Mouse (Mus musculus) E14TG2a.4 (cell line): Measurements from ENCODE around the gene Epb41l5.

Source experiments
- H3K27me3 ChIP-seq: 2 replicates; pipeline ENCODE4 v1.6.1; 2014; ENCODE audit warnings: low read length, control low read depth; ENCODE audit not compliant: insufficient read depth
- H3K36me3 ChIP-seq: 2 replicates; pipeline ENCODE4 v1.6.1; 2014; ENCODE audit warnings: low read length, control low read depth; ENCODE audit not compliant: insufficient read depth
- H3K4me1 ChIP-seq: replicated peaks from 2 replicates; pipeline ENCODE4 v1.6.1; 2014; ENCODE audit warnings: low read depth, low read length, control low read depth
- H3K4me3 ChIP-seq: replicated peaks from 2 replicates; pipeline ENCODE4 v1.5.1; 2014; ENCODE audit warnings: mild to moderate bottlenecking, low read length
- H3K9me3 ChIP-seq: 2 replicates; pipeline ENCODE4 v1.6.1; 2014; ENCODE audit warnings: low read length, control low read depth
- CTCF ChIP-seq: conservative IDR thresholded peaks from 2 replicates; pipeline ENCODE4 v1.5.1; 2014; ENCODE audit warnings: low read length
- NANOG ChIP-seq: IDR thresholded peaks from 2 replicates; pipeline ENCODE4 v1.6.1; 2014; ENCODE audit warnings: borderline replicate concordance, low read length, mixed read lengths
- POU5F1 ChIP-seq: IDR thresholded peaks from 2 replicates; pipeline ENCODE4 v1.6.1; 2014; ENCODE audit warnings: low read length, borderline replicate concordance

The Epb41l5 gene

DNA sequence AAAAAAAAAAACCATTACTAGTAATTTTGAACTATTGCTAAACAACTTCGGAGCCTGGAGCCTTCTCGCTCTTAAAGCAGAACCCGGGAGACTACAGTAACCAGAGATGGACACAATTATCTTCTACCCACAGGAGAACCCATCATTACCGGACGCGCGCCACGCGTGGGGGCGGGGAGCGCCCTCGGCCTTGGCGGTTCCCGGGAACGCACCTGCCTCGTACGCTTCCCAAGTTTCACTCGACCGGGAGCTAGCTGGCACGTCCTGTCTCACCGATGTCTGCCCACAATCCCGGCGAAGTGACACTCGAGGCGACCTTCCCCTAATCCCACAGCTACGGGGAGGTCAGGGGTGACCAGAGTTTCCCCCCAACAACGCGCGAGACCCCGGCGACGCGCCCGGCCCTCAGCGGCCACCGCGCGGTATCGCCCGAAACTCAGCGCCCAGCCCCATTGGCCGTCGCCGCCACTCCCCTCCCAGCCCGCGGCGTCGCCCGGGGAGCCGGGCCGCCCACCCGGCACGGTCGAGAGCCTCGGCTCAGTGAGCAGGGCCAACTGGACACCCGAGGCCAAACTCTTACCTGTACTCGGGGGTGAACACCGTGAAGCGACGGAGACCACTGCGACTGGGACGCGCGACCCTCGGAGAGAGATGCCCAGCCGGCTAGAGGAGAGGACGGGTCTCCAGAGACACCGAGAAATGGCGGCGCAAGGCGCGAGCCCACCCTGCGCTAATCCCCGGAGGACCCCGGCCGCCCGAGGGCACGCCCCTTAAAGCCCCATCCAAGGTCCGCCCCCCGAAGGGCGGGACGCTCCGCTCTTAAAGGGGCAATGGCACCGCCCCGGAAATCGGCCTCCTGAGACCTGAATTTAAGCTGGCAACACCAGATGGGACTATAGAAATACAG lies at the start of gene Epb41l5:
Gene Epb41l5, minus strand, starts transcription at position 796 of the 907 bp plus-strand sequence.
- peaks cover 19% of the 10 kb centered on the region for H3K4me1 ChIP-seq
- H3K9me3 ChIP-seq = no peaks in the 10 kb centered on the region
- H3K27me3 ChIP-seq = no peaks in the 10 kb centered on the region
- H3K4me3 ChIP-seq = peak within 1 kb of the TSS; percentile 91
- H3K36me3 ChIP-seq = no peaks in the 10 kb centered on the region
- TF ChIP-seq CTCF = no peak
- no peak for TF ChIP-seq NANOG
- TF ChIP-seq POU5F1 = no peak

DNA sequence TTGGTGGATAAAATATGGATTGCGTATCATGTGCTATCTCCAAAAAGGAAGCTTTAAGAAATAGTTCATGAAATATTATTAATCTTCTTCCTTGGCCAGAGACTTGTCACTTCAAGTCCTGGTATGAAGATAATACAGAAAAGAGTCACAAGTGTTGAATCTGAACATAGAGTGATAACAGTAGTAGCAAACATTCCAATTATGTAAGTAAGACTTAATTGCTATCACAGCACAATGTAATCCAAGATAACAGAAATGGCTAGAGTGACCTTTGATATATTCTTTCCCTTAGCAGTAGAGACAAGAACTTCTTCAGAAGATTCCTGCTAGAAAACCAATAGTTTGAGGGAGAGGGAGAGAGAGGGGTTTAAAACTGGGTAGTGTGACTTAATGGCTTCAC lies 48.1 kb upstream of the Epb41l5 start:
- peaks cover 18% of the 10 kb centered on the region for H3K36me3 ChIP-seq
- TF ChIP-seq CTCF (no peak), NANOG (no peak), POU5F1 (no peak)
- no peaks in the 10 kb centered on the region for H3K27me3 ChIP-seq
- no peaks in the 10 kb centered on the region for H3K9me3 ChIP-seq
- H3K4me3 ChIP-seq = no peak overlapping the region
- H3K4me1 ChIP-seq = no peaks in the 10 kb centered on the region

DNA sequence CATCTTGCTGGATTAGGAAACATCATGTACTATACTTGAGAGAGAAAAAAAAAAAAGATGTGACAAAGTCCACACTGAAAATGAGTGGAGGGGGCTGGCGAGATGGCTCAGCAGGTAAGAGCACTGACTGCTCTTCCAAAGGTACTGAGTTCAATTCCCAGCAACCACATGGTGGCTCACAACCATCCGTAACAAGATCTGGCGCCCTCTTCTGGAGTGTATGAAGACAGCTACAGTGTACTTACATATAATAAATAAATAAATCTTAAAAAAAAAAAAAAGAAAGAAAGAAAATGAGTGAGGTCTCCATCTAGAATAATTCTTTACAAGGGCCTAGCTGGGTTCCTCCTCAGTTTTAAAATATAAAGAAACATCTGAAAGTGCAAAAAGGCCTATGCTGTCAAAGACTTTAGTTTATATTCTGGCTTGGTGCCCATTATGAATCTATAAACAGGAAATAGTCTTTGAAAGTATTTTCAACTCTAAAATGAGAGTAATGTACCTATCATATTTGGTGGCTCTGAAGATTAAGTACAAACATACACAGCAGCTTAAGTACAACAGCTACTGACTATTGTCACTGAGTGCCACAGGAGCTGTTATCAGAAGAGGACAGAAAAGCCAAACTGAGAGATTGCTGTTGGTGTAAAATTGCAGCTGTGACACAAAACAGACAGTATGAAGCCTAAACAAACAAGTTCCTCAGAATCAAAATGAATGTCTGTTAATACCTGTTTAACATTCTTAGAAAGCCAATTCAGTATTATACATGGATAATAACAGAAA lies 37.2 kb upstream of the Epb41l5 start:
- H3K4me3 ChIP-seq = no peak overlapping the region
- H3K36me3 ChIP-seq = peaks cover 9% of the 10 kb centered on the region; the same call in 1 of the 2 replicates
- H3K9me3 ChIP-seq = no peaks in the 10 kb centered on the region
- TF ChIP-seq POU5F1 (no peak), NANOG (no peak), CTCF (no peak)
- no peaks in the 10 kb centered on the region for H3K4me1 ChIP-seq
- no peaks in the 10 kb centered on the region for H3K27me3 ChIP-seq

DNA sequence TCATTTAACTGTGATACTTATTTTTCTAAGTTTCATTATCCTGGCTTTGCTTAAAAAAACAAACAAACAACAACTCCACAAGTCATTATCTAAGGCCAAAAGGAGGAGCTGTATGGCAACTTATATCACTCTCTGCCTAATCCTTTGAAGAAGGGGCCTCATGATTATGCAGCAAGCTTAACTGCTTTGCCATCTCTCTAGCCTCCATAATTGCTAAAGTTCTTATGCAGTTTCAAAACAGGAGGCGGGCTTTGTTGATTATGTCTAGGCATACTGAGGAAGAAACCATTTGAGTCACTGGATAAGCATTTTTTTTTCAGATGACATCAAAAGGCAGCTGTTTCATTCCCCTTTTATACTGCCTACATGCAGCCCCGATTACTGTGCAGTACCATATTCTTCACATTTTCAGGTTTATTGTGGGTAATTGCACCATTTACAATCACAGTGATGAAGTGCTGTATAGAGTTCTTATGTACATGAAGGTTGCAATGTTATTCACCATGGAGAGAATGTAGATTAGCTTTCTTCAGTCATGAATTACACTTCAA lies 32.9 kb upstream of the Epb41l5 start:
- Histone ChIP-seq H3K4me1 (no peaks in the 10 kb centered on the region), H3K36me3 (peaks cover 19% of the 10 kb centered on the region), H3K4me3 (no peak overlapping the region), H3K27me3 (no peaks in the 10 kb centered on the region), H3K9me3 (no peaks in the 10 kb centered on the region)
- TF ChIP-seq CTCF = no peak
- no peak for TF ChIP-seq POU5F1
- no peak for TF ChIP-seq NANOG

DNA sequence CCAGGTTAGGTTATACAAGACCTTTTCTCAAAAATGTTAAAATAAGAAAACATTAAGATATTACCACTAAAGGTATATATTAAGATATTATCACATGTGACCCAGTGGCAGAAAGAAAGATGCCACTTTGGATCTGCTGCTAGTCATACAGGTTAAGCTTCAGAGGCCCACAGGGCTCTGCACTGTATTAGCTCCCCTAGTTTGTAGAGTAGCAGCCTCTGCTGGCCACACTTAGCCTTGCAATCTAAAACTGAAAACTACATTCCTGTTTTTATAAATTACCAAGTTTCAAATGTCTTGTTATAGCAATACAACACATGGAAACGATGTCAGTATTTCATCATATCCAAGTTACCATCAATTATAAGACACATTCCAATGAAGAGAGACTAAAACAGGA lies 26.2 kb upstream of the Epb41l5 start:
- Histone ChIP-seq H3K9me3 (no peaks in the 10 kb centered on the region), H3K4me1 (no peaks in the 10 kb centered on the region), H3K36me3 (peaks cover 23% of the 10 kb centered on the region), H3K27me3 (no peaks in the 10 kb centered on the region), H3K4me3 (no peak overlapping the region)
- TF ChIP-seq CTCF (peak; percentile 85), NANOG (no peak), POU5F1 (no peak)

DNA sequence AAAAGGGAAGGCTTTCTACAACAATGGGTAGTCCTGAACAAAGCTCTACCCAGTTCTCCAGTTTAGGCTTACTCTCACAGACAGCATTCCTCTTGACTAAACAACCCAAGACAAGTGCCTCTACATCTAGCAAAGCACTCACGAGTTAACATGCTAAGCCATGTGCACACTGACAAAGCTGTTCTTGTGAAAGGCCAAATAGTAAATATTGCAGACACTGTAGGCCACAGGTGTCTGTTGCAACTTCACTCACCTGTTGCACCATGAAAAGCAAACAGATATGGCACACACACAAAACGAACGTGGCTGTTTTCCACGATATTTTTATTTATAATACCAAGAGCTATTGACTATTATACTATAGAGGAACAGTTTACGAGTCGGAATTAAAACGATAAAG lies 18.1 kb upstream of the Epb41l5 start:
- Histone ChIP-seq H3K9me3 (no peaks in the 10 kb centered on the region), H3K27me3 (no peaks in the 10 kb centered on the region), H3K36me3 (no peaks in the 10 kb centered on the region), H3K4me3 (no peak overlapping the region), H3K4me1 (no peaks in the 10 kb centered on the region)
- TF ChIP-seq CTCF = no peak
- no peak for TF ChIP-seq NANOG

DNA sequence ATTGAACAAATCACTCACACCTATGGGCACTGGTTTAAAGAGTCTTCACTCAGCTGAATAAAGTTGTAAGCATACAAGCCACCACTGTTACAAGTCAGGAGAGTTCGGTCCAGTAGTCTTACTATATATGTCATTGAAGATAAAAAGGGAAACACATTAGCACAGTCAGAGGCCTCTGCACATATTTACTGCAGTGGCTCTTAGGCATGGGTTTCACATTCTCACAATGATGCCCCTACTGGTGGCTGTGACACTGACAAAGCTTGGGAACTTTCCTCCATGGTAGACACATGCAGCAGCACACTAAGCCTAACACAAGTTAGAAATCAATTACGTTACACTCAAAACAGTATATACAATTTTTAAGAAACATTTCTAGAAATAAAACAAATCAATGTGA lies 5.5 kb upstream of the Epb41l5 start:
- no peak overlapping the region for H3K4me3 ChIP-seq
- peaks cover 3% of the 10 kb centered on the region; the same call in 1 of the 2 replicates for H3K36me3 ChIP-seq
- TF ChIP-seq NANOG (no peak), CTCF (peak; percentile 17)

DNA sequence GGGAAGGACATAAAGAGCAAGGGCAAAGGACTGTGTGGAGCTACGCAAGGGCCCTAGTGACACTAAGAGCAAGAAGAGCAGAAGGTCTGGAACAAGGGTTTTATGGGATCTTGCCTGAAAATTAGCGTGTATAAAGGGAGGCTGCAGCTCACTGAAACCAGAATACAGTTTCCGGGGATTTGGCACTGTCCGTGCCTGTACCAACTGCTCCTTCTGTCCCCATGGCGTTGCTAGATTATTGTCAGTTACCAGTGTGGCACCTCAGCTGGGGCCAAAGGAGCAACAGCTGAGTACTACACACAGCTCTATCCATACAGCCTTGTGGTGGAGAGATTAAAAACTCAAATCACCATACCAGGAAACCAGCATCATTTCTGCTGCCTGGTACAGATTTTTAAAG lies 1.6 kb upstream of the Epb41l5 start:
- Histone ChIP-seq H3K27me3 (no peaks in the 10 kb centered on the region), H3K9me3 (no peaks in the 10 kb centered on the region), H3K36me3 (no peaks in the 10 kb centered on the region), H3K4me3 (no peak overlapping the region), H3K4me1 (peaks cover 17% of the 10 kb centered on the region)
- TF ChIP-seq NANOG = no peak
- no peak for TF ChIP-seq POU5F1
- no peak for TF ChIP-seq CTCF

More for the DNA sequence above, 5.5 kb upstream of the Epb41l5 start:
- Histone ChIP-seq H3K27me3 (no peaks in the 10 kb centered on the region), H3K9me3 (no peaks in the 10 kb centered on the region), H3K4me1 (peaks cover 7% of the 10 kb centered on the region; the same call in 1 of the 2 replicates)
